Mouse (Mus musculus): ENCODE measurements at regions not wholly inside any gene's neighbourhood (a gene's known extent, or its start where the extent isn't known, plus 50 kb on each side); places are given as distances from the start of the nearest gene placed in this dataset.

- intact Hi-C loops (cut with DNase I) = no loop called here
- DNase-seq = no peak
Observed at GRCm38 (mm10) chr4:12629375-12629821, 457.6 kb upstream of the Fam92a start.

GRCm38 (mm10) chr4:12628702-12629374 is 457.0 kb upstream of the Fam92a start:
- no peak for DNase-seq
- intact Hi-C loops (cut with DNase I) = no loop called here

GRCm38 (mm10) chr4:12627158-12627871 is 455.5 kb upstream of the Fam92a start:
- intact Hi-C loops (cut with DNase I) = no loop called here
- no peak for DNase-seq

GRCm38 (mm10) chr4:12620756-12621270 is 449.0 kb upstream of the Fam92a start:
- intact Hi-C loops (cut with DNase I) = no loop called here
- DNase-seq = no peak

GRCm38 (mm10) chr4:12620059-12620755 is 448.4 kb upstream of the Fam92a start:
- intact Hi-C loops (cut with DNase I) = no loop called here

GRCm38 (mm10) chr4:12616665-12617064 is 444.9 kb upstream of the Fam92a start:
- no peak for DNase-seq
- intact Hi-C loops (cut with DNase I) = no loop called here

More at GRCm38 (mm10) chr4:12620059-12620755, 448.4 kb upstream of the Fam92a start:
- DNase-seq = no peak

- intact Hi-C loops (cut with DNase I) = no loop called here
- no peak for DNase-seq
Observed at GRCm38 (mm10) chr4:12611511-12611910, 439.7 kb upstream of the Fam92a start.

- no peak for DNase-seq
- intact Hi-C loops (cut with DNase I) = no loop called here
Observed at GRCm38 (mm10) chr4:12601165-12601919, 429.5 kb upstream of the Fam92a start.

- intact Hi-C loops (cut with DNase I) = no loop called here
- no peak for DNase-seq
Observed at GRCm38 (mm10) chr4:12595801-12596515, 424.1 kb upstream of the Fam92a start.

- DNase-seq = no peak
- intact Hi-C loops (cut with DNase I) = no loop called here
Observed at GRCm38 (mm10) chr4:12592973-12593372, 421.2 kb upstream of the Fam92a start.

- no peak for DNase-seq
- intact Hi-C loops (cut with DNase I) = no loop called here
Observed at GRCm38 (mm10) chr4:12578102-12578501, 406.3 kb upstream of the Fam92a start.

GRCm38 (mm10) chr4:12571881-12572280 is 400.1 kb upstream of the Fam92a start:
- DNase-seq = peak; percentile 10 to 16

GRCm38 (mm10) chr4:12570689-12571088 is 398.9 kb upstream of the Fam92a start:
- intact Hi-C loops (cut with DNase I) = no loop called here
- DNase-seq = no peak

More at GRCm38 (mm10) chr4:12571881-12572280, 400.1 kb upstream of the Fam92a start:
- intact Hi-C loops (cut with DNase I) = no loop called here

GRCm38 (mm10) chr4:12567643-12568042 is 395.8 kb upstream of the Fam92a start:
- no peak for DNase-seq
- intact Hi-C loops (cut with DNase I) = no loop called here

GRCm38 (mm10) chr4:12563016-12563415 is 391.2 kb upstream of the Fam92a start:
- intact Hi-C loops (cut with DNase I) = no loop called here
- DNase-seq = peak; percentile 25 to 59

- intact Hi-C loops (cut with DNase I) = no loop called here
- DNase-seq = no peak
Observed at GRCm38 (mm10) chr4:12560546-12560945, 388.7 kb upstream of the Fam92a start.

GRCm38 (mm10) chr4:12560015-12560414 is 388.2 kb upstream of the Fam92a start:
- DNase-seq = no peak
- intact Hi-C loops (cut with DNase I) = no loop called here

GRCm38 (mm10) chr4:12557105-12557504 is 385.3 kb upstream of the Fam92a start:
- no peak for DNase-seq
- intact Hi-C loops (cut with DNase I) = no loop called here

GRCm38 (mm10) chr4:12549265-12549664 is 377.4 kb upstream of the Fam92a start:
- no peak for DNase-seq
- intact Hi-C loops (cut with DNase I) = no loop called here

GRCm38 (mm10) chr4:12543906-12544305 is 372.1 kb upstream of the Fam92a start:
- intact Hi-C loops (cut with DNase I) = no loop called here

More at GRCm38 (mm10) chr4:12543906-12544305, 372.1 kb upstream of the Fam92a start:
- peak in 1 of 2 experiments; percentile 6 for DNase-seq
